Mouse (Mus musculus): Measurements from ENCODE around the gene Fsd1. TPM values are rescaled to one million over a fixed set of nuclear protein-coding genes. Genes with fewer than 3 reads are reported as not detected.

Gene Fsd1
- total and polyA plus RNA-seq, 3 experiments = not detected

- Histone ChIP-seq H3K79me2 (ENCODE audit: control insufficient read depth, insufficient read depth, low read length, poor library complexity) (peaks cover 30% of the 10 kb centered on the region), H3K4me3 (ENCODE audit: control insufficient read depth in 1 of 2, insufficient read depth in 1 of 2, low read depth in 2 of 2, low read length in 2 of 2) (no peak overlapping the region), H3K27me3 (ENCODE audit: control insufficient read depth in 1 of 2, insufficient read depth in 2 of 2, low read length in 2 of 2) (no peaks in the 10 kb centered on the region), H3K9ac (ENCODE audit: control insufficient read depth, low read depth, low read length, poor library complexity, severe bottlenecking) (no peak overlapping the region), H3K9me3 (replicated peaks; ENCODE audit: insufficient read depth, low read length) (no peaks in the 10 kb centered on the region), H3K27ac (ENCODE audit: control insufficient read depth, low read depth, low read length) (no peak overlapping the region), H3K4me1 (ENCODE audit: control insufficient read depth in 1 of 2, insufficient read depth in 2 of 2, low read length in 2 of 2) (no peaks in the 10 kb centered on the region), H3K36me3 (ENCODE audit: control insufficient read depth in 1 of 2, insufficient read depth in 2 of 2, low read length in 2 of 2) (peaks cover 0 to 12% of the 10 kb centered on the region in 2 experiments; a peak in 2 of 4 replicates)
- DNase-seq (ENCODE audit: low read depth, low spot score) = no peak
- TF ChIP-seq ZC3H11A (IDR thresholded peaks at IDR 0.05; ENCODE audit: low read depth, low read length) = no peak
- no peak for TF ChIP-seq TCF12 (IDR thresholded peaks at IDR 0.05; ENCODE audit: low read depth, low read length)
- TF ChIP-seq ZKSCAN1 (IDR thresholded peaks at IDR 0.05; ENCODE audit: low read depth, low read length) = no peak
- TF ChIP-seq CHD2 (IDR thresholded peaks at IDR 0.05; ENCODE audit: low read length) = no peak
- no peak for TF ChIP-seq KAT2A (conservative IDR thresholded peaks at IDR 0.05; ENCODE audit: low read depth, low read length)
- no peak for TF ChIP-seq UBTF (IDR thresholded peaks at IDR 0.05; ENCODE audit: borderline replicate concordance, insufficient read depth, low read depth, low read length)
- TF ChIP-seq MEF2A (IDR thresholded peaks at IDR 0.05; ENCODE audit: extremely low read depth, insufficient replicate concordance, low read depth, low read length, poor library complexity, severe bottlenecking) = no peak
- TF ChIP-seq NELFE (IDR thresholded peaks at IDR 0.05; ENCODE audit: low read depth, low read length) = no peak
- TF ChIP-seq ETS1 (IDR thresholded peaks at IDR 0.05; ENCODE audit: low read depth, low read length) = no peak
- TF ChIP-seq ZNF384 (IDR thresholded peaks at IDR 0.05; ENCODE audit: low read depth, low read length) = no peak
- no peak for TF ChIP-seq GABPA (IDR thresholded peaks at IDR 0.05; ENCODE audit: low read depth, low read length)
- TF ChIP-seq TAL1 (IDR thresholded peaks at IDR 0.05; ENCODE audit: low read length) = no peak
- no peak for TF ChIP-seq HCFC1 (IDR thresholded peaks at IDR 0.05; ENCODE audit: low read depth, low read length)
- no peak for TF ChIP-seq RAD21 (IDR thresholded peaks at IDR 0.05; ENCODE audit: low read depth, low read length)
- TF ChIP-seq MXI1 (IDR thresholded peaks at IDR 0.05; ENCODE audit: low read depth, low read length) = no peak
These were observed 38.2 kb downstream of the Fsd1 start for GRCm38 (mm10) chr17:56024476-56024875.

GRCm38 (mm10) chr17:56024931-56025330 lies 38.6 kb downstream of the Fsd1 start:
- no peak overlapping the region for H3K4me3 ChIP-seq (ENCODE audit: control insufficient read depth in 1 of 2, insufficient read depth in 1 of 2, low read depth in 2 of 2, low read length in 2 of 2)
- no peaks in the 10 kb centered on the region for H3K4me1 ChIP-seq (ENCODE audit: control insufficient read depth in 1 of 2, insufficient read depth in 2 of 2, low read length in 2 of 2)
- H3K9me3 ChIP-seq (replicated peaks; ENCODE audit: insufficient read depth, low read length) = no peaks in the 10 kb centered on the region
- no peaks in the 10 kb centered on the region for H3K27me3 ChIP-seq (ENCODE audit: control insufficient read depth in 1 of 2, insufficient read depth in 2 of 2, low read length in 2 of 2)
- no peak overlapping the region for H3K9ac ChIP-seq (ENCODE audit: control insufficient read depth, low read depth, low read length, poor library complexity, severe bottlenecking)
- TF ChIP-seq E2F4 (IDR thresholded peaks at IDR 0.05; ENCODE audit: borderline replicate concordance, low read depth, low read length) (no peak), MYB (IDR thresholded peaks at IDR 0.05; ENCODE audit: low read depth, low read length) (no peak), GABPA (IDR thresholded peaks at IDR 0.05; ENCODE audit: low read depth, low read length) (no peak), ELF1 (IDR thresholded peaks at IDR 0.05; ENCODE audit: low read depth, low read length) (no peak), POLR2AphosphoS2 (IDR thresholded peaks at IDR 0.05; ENCODE audit: low read length) (no peak), TCF12 (IDR thresholded peaks at IDR 0.05; ENCODE audit: low read depth, low read length) (no peak), ZC3H11A (IDR thresholded peaks at IDR 0.05; ENCODE audit: low read depth, low read length) (no peak), ZNF384 (IDR thresholded peaks at IDR 0.05; ENCODE audit: low read depth, low read length) (no peak), SMC3 (IDR thresholded peaks at IDR 0.05; ENCODE audit: low read depth, low read length) (no peak), MAFK (IDR thresholded peaks at IDR 0.05; ENCODE audit: borderline replicate concordance, low read depth, low read length) (no peak), BHLHE40 (IDR thresholded peaks at IDR 0.05; ENCODE audit: borderline replicate concordance, low read depth, low read length) (no peak), USF1 (IDR thresholded peaks at IDR 0.05; ENCODE audit: low read depth, low read length) (no peak), CTCF (IDR thresholded peaks at IDR 0.05 in 2 of 3, conservative IDR thresholded peaks at IDR 0.05 in 1 of 3; ENCODE audit: control insufficient read depth in 1 of 3, insufficient read depth in 1 of 3, low read depth in 2 of 3, low read length in 3 of 3, poor library complexity in 1 of 3, severe bottlenecking in 1 of 3) (no peak), RCOR1 (IDR thresholded peaks at IDR 0.05; ENCODE audit: low read depth, low read length) (no peak), POLR2A (IDR thresholded peaks at IDR 0.05; ENCODE audit: control insufficient read depth in 1 of 2, insufficient read depth in 1 of 2, low read depth in 1 of 2, low read length in 2 of 2, poor library complexity in 1 of 2) (no peak)
- peaks cover 34% of the 10 kb centered on the region for H3K79me2 ChIP-seq (ENCODE audit: control insufficient read depth, insufficient read depth, low read length, poor library complexity)
- H3K27ac ChIP-seq (ENCODE audit: control insufficient read depth, low read depth, low read length) = no peak overlapping the region
- H3K36me3 ChIP-seq (ENCODE audit: control insufficient read depth in 1 of 2, insufficient read depth in 2 of 2, low read length in 2 of 2) = peaks cover 0 to 15% of the 10 kb centered on the region in 2 experiments; a peak in 2 of 4 replicates
- no peak for DNase-seq (ENCODE audit: low read depth, low spot score)
